Mouse (Mus musculus): ENCODE measurements around the gene Zfp111.

- no peak for TF ChIP-seq CTCF (conservative IDR thresholded peaks at IDR 0.05; ENCODE audit: insufficient read depth, insufficient read length, low read depth, low read length)
- TF ChIP-seq POLR2A (IDR thresholded peaks at IDR 0.05; ENCODE audit: low read depth, low read length) = no peak
These were observed 26.0 kb upstream of the Zfp111 start, which contains the start of gene Zfp109 for GRCm38 (mm10) chr7:24237040-24237791.
